Mouse (Mus musculus) heart, embryonic 14.5 days (tissue): Measurements from ENCODE around the gene Tmprss6. TPM values are rescaled to one million over a fixed set of nuclear protein-coding genes. Genes with fewer than 3 reads are reported as not detected.

Source experiments
- ATAC-seq: fragments of 200-750 bp; cut with Nextera tagmentation; 2 replicates; pipeline ENCODE4 v1.8.0; 2017; ENCODE audit warnings: low read depth, moderate TSS enrichment; ENCODE audit not compliant: insufficient number of reproducible peaks, insufficient read depth, low FRiP score
- H3K27ac ChIP-seq, 2 experiments: fragments of 200-500 bp in 1 of 2; fragments of 300-500 bp in 1 of 2; sonication (generic) in 1 of 2; replicated peaks in 1 of 2; 2 replicates each; pipeline ENCODE4 v1.5.1; 2012 to 2014; ENCODE audit warnings: low read depth in 2 of 2, low read length in 2 of 2, control low read depth in 1 of 2, mild to moderate bottlenecking in 1 of 2, mixed read lengths in 1 of 2; ENCODE audit not compliant: control insufficient read depth in 1 of 2, insufficient read depth in 1 of 2
- H3K27me3 ChIP-seq: fragments of 300-500 bp; sonication (generic); 2 replicates; pipeline ENCODE4 v1.6.1; 2014; ENCODE audit warnings: mild to moderate bottlenecking, low read length, control low read depth; ENCODE audit not compliant: control insufficient read depth, insufficient read depth
- H3K36me3 ChIP-seq: fragments of 300-500 bp; sonication (generic); 2 replicates; pipeline ENCODE4 v1.6.1; 2014; ENCODE audit warnings: mild to moderate bottlenecking, control low read depth, low read length, mixed read lengths; ENCODE audit not compliant: control insufficient read depth, insufficient read depth
- H3K4me1 ChIP-seq, 2 experiments: fragments of 200-500 bp in 1 of 2; fragments of 300-500 bp in 1 of 2; sonication (generic) in 1 of 2; 2 replicates each; pipeline ENCODE4 v1.6.1; 2012 to 2014; ENCODE audit warnings: low read length in 2 of 2, control low read depth in 1 of 2, mixed read lengths in 1 of 2; ENCODE audit not compliant: control insufficient read depth in 2 of 2, insufficient read depth in 2 of 2
- H3K4me2 ChIP-seq: fragments of 300-500 bp; sonication (generic); 2 replicates; pipeline ENCODE4 v1.6.1; 2014; ENCODE audit warnings: mild to moderate bottlenecking, low read length
- H3K4me3 ChIP-seq, 2 experiments: fragments of 200-500 bp in 1 of 2; fragments of 300-500 bp in 1 of 2; sonication (generic) in 1 of 2; 2 replicates each; pipeline ENCODE4 v1.5.1; 2012 to 2014; ENCODE audit warnings: low read length in 2 of 2, mild to moderate bottlenecking in 2 of 2, control low read depth in 1 of 2, low read depth in 1 of 2, moderate library complexity in 1 of 2; ENCODE audit not compliant: control insufficient read depth in 1 of 2, insufficient read depth in 1 of 2
- H3K9ac ChIP-seq: fragments of 300-500 bp; sonication (generic); 2 replicates; pipeline ENCODE4 v1.6.1; 2014; ENCODE audit warnings: mild to moderate bottlenecking, low read length
- H3K9me3 ChIP-seq: fragments of 300-500 bp; sonication (generic); 2 replicates; pipeline ENCODE4 v1.6.1; 2016; ENCODE audit warnings: low read length, control low read depth; ENCODE audit not compliant: control insufficient read depth
- WGBS: fragments of 180-500 bp; shearing (Covaris S2); extraction: QIAGEN DNeasy Blood & Tissue Kit; methylation state at CpG from one replicate; pipeline ENCODE4 v1.1.7; 2014; 5-methylcytosine and 5-hydroxymethylcytosine counted together
- polyA plus RNA-seq: library from polyadenylated mRNA; unstranded; fragments of >200 nt; fragmentation: Nextera tagmentation; extraction: Ambion mirVana; gene quantifications from 2 replicates; pipeline ENCODE4 v1.2.1, GENCODE M21; 2014

Tmprss6 gene
- polyA plus RNA-seq, 1 experiment from 2014 or later, result not detected

GRCm38 (mm10) chr15:78462981-78463380, 5.5 kb downstream of the Tmprss6 start:
- H3K9me3 ChIP-seq, result no peaks in the 10 kb centered on the region
- no peak overlapping the region for H3K9ac ChIP-seq
- peaks cover 3 to 7% of the 10 kb centered on the region in 2 experiments for H3K4me1 ChIP-seq
- 35% methylated on average over 2 of the region's 2 CpGs for WGBS
- H3K27ac ChIP-seq, result no peak overlapping the region
- no peak overlapping the region for H3K4me3 ChIP-seq
- no peak overlapping the region for H3K4me2 ChIP-seq
- no peaks in the 10 kb centered on the region for H3K36me3 ChIP-seq
- no peaks in the 10 kb centered on the region; the same call in 1 of the 2 replicates for H3K27me3 ChIP-seq
- ATAC-seq, result no peak

GRCm38 (mm10) chr15:78457193-78457592, 11.2 kb downstream of the Tmprss6 start:
- WGBS, result 77% methylated on average over 10 of the region's 10 CpGs
- no peaks in the 10 kb centered on the region for H3K27me3 ChIP-seq
- no peak overlapping the region for H3K27ac ChIP-seq
- ATAC-seq, result no peak
- no peaks in the 10 kb centered on the region for H3K36me3 ChIP-seq
- no peaks in the 10 kb centered on the region for H3K9me3 ChIP-seq
- H3K4me2 ChIP-seq, result no peak overlapping the region
- H3K9ac ChIP-seq, result no peak overlapping the region
- H3K4me1 ChIP-seq, result no peaks in the 10 kb centered on the region; a peak in 1 of 4 replicates
- H3K4me3 ChIP-seq, result no peak overlapping the region

- no peak for ATAC-seq
- Histone ChIP-seq H3K4me2 (no peak overlapping the region), H3K36me3 (no peaks in the 10 kb centered on the region), H3K4me1 (no peaks in the 10 kb centered on the region; a peak in 1 of 4 replicates), H3K27me3 (no peaks in the 10 kb centered on the region), H3K27ac (no peak overlapping the region), H3K9me3 (no peaks in the 10 kb centered on the region), H3K9ac (no peak overlapping the region), H3K4me3 (no peak overlapping the region)
- 60% methylated on average over 7 of the region's 7 CpGs for WGBS
Observed at GRCm38 (mm10) chr15:78456051-78456450, 12.4 kb downstream of the Tmprss6 start.

GRCm38 (mm10) chr15:78455168-78455567, 13.3 kb downstream of the Tmprss6 start:
- no peaks in the 10 kb centered on the region for H3K36me3 ChIP-seq
- no peaks in the 10 kb centered on the region for H3K27me3 ChIP-seq
- no peak overlapping the region for H3K9ac ChIP-seq
- ATAC-seq, result no peak
- H3K4me1 ChIP-seq, result peaks cover 0 to 3% of the 10 kb centered on the region in 2 experiments; a peak in 3 of 4 replicates
- H3K4me2 ChIP-seq, result no peak overlapping the region
- whole genome bisulfite sequencing, result 45% methylated on average over 4 of the region's 4 CpGs
- H3K27ac ChIP-seq, result no peak overlapping the region
- no peaks in the 10 kb centered on the region for H3K9me3 ChIP-seq
- no peak overlapping the region for H3K4me3 ChIP-seq

GRCm38 (mm10) chr15:78452929-78453328, 15.5 kb downstream of the Tmprss6 start:
- no peak overlapping the region for H3K4me3 ChIP-seq
- peaks cover 12 to 22% of the 10 kb centered on the region in 2 experiments for H3K4me1 ChIP-seq
- no peaks in the 10 kb centered on the region for H3K36me3 ChIP-seq
- H3K27me3 ChIP-seq, result no peaks in the 10 kb centered on the region
- H3K4me2 ChIP-seq, result no peak overlapping the region
- 74% methylated on average over 3 of the region's 3 CpGs for WGBS
- no peak overlapping the region for H3K9ac ChIP-seq
- no peaks in the 10 kb centered on the region for H3K9me3 ChIP-seq
- no peak overlapping the region for H3K27ac ChIP-seq
- ATAC-seq, result no peak

GRCm38 (mm10) chr15:78451201-78451600, 17.2 kb downstream of the Tmprss6 start:
- Histone ChIP-seq H3K4me3 (no peak overlapping the region), H3K4me1 (peaks cover 12 to 22% of the 10 kb centered on the region in 2 experiments), H3K36me3 (no peaks in the 10 kb centered on the region), H3K4me2 (no peak overlapping the region), H3K9me3 (no peaks in the 10 kb centered on the region), H3K9ac (no peak overlapping the region), H3K27me3 (no peaks in the 10 kb centered on the region), H3K27ac (no peak overlapping the region)
- ATAC-seq, result no peak
- WGBS, result 58% methylated on average over 2 of the region's 2 CpGs

GRCm38 (mm10) chr15:78450419-78450768, 18.0 kb downstream of the Tmprss6 start:
- 91% methylated on average over 6 of the region's 6 CpGs for WGBS
- H3K27me3 ChIP-seq, result no peaks in the 10 kb centered on the region
- H3K36me3 ChIP-seq, result no peaks in the 10 kb centered on the region
- H3K4me3 ChIP-seq, result no peak overlapping the region
- H3K9me3 ChIP-seq, result no peaks in the 10 kb centered on the region
- H3K4me2 ChIP-seq, result no peak overlapping the region
- peak overlapping the region; percentile 34 to 86; a peak in 3 of 4 replicates for H3K27ac ChIP-seq
- ATAC-seq, result no peak
- H3K9ac ChIP-seq, result no peak overlapping the region
- H3K4me1 ChIP-seq, result peaks cover 12 to 22% of the 10 kb centered on the region in 2 experiments

GRCm38 (mm10) chr15:78449694-78450418, 18.6 kb downstream of the Tmprss6 start:
- Histone ChIP-seq H3K4me1 (peaks cover 12 to 22% of the 10 kb centered on the region in 2 experiments), H3K4me3 (no peak overlapping the region), H3K9ac (0 out of 2 replicates have a peak overlapping the region, but pooled peaks have one; percentile 18), H3K27me3 (no peaks in the 10 kb centered on the region), H3K36me3 (no peaks in the 10 kb centered on the region), H3K27ac (peak overlapping the region; percentile 73 to 86), H3K9me3 (no peaks in the 10 kb centered on the region), H3K4me2 (no peak overlapping the region)
- no peak; the same call in 1 of the 2 replicates for ATAC-seq
- WGBS, result 25% methylated on average over 7 of the region's 7 CpGs
